Mouse (Mus musculus): Measurements from ENCODE around the gene Wdr43.

DNA sequence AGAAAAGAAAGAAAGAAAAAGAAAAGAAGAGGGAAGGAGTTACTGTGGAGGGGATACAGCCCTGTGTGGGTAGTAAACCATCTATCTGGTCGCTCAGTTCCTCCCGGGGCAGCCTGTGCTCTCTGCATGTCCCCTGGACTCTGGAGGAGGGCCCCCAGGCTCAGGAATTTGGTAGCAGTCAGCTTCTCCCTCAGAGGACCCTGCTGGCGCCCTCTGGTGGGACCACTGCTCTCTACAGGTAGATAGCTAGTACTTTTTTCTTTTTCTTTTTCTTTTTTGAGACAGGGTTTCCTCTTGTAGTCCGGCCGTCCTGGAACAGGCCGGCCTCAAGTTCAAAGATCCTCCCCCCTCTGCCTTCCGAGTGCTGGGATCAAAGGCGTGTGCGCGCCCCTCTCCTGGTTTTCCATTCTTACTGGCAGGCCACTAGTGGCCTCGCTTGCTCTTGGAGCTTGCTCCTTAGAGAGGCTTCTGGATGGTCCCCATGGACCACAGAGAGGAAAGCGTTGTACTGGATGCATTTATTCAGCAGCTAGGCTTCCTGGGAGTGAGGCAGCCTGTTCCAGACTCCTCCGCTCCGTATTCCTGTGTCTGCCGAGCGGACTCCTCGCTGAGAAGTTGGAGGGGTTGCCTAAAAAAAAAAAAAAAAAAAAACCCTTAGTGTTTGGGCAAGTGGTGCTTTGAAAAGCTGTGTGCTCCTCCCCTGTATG is 56.3 kb downstream of the Wdr43 start:
- no peak for TF ChIP-seq CTCF (IDR thresholded peaks at IDR 0.05; ENCODE audit: control insufficient read depth, insufficient read depth, insufficient read length)
- no peak for TF ChIP-seq MAX (IDR thresholded peaks at IDR 0.05)
- no peak for TF ChIP-seq FOSL1 (IDR thresholded peaks at IDR 0.05; ENCODE audit: insufficient read depth, low read length, poor library complexity, severe bottlenecking)

Measured in C2C12 (cell line).